Mouse (Mus musculus) ES-E14 (cell line): Measurements from ENCODE around the gene Fhit. TPM values are rescaled to one million over a fixed set of nuclear protein-coding genes. Genes with fewer than 3 reads are reported as not detected.

Source experiments
- DNase-seq: peaks from one replicate; pipeline ENCODE4 v3.0.0-alpha.2; 2013; ENCODE audit warnings: low read depth, low spot score
- H3K27ac ChIP-seq: 2 replicates; pipeline ENCODE4 v1.5.1; 2012; ENCODE audit warnings: low read depth, mild to moderate bottlenecking, low read length, moderate library complexity, mixed read lengths; ENCODE audit not compliant: poor library complexity, insufficient read depth, severe bottlenecking
- H3K36me3 ChIP-seq: 2 replicates; pipeline ENCODE4 v1.6.1; 2012; ENCODE audit warnings: mild to moderate bottlenecking, low read length, moderate library complexity, mixed read lengths; ENCODE audit not compliant: control insufficient read depth, poor library complexity, insufficient read depth, severe bottlenecking
- H3K4me1 ChIP-seq, 2 experiments: fragments of 150-350 bp in 1 of 2; sonication (generic) in 1 of 2; 2 replicates each; pipeline ENCODE4 v1.6.1; 2012; ENCODE audit warnings: low read length in 2 of 2, mild to moderate bottlenecking in 1 of 2, mixed read lengths in 1 of 2; ENCODE audit not compliant: control insufficient read depth in 2 of 2, insufficient read depth in 2 of 2, poor library complexity in 1 of 2
- H3K4me3 ChIP-seq, 2 experiments: fragments of 150-350 bp in 1 of 2; sonication (generic) in 1 of 2; 2 replicates each; pipeline ENCODE4 v1.5.1; 2012; ENCODE audit warnings: low read length in 2 of 2, low read depth in 1 of 2, mild to moderate bottlenecking in 1 of 2, mixed read lengths in 1 of 2; ENCODE audit not compliant: insufficient read depth in 1 of 2, poor library complexity in 1 of 2, severe bottlenecking in 1 of 2
- H3K9ac ChIP-seq: 2 replicates; pipeline ENCODE4 v1.6.1; 2012; ENCODE audit warnings: low read depth, mild to moderate bottlenecking, low read length, mixed read lengths; ENCODE audit not compliant: poor library complexity, insufficient read depth, severe bottlenecking
- H3K9me3 ChIP-seq: fragments of 150-350 bp; sonication (generic); 2 replicates; pipeline ENCODE4 v1.6.1; 2012; ENCODE audit warnings: low read depth, mild to moderate bottlenecking, low read length; ENCODE audit not compliant: control insufficient read depth, insufficient read depth
- CHD2 ChIP-seq: IDR thresholded peaks from 2 replicates; pipeline ENCODE4 v1.6.1; 2014; ENCODE audit warnings: mild to moderate bottlenecking, low read depth, low read length, inconsistent platforms
- HCFC1 ChIP-seq: IDR thresholded peaks from 2 replicates; pipeline ENCODE4 v1.6.1; 2012; ENCODE audit warnings: low read length, inconsistent platforms, borderline replicate concordance; ENCODE audit not compliant: insufficient read depth
- MAFK ChIP-seq: IDR thresholded peaks from 2 replicates; pipeline ENCODE4 v1.6.1; 2014; ENCODE audit warnings: mild to moderate bottlenecking, low read depth, low read length, inconsistent platforms; ENCODE audit not compliant: insufficient read depth
- ZC3H11A ChIP-seq: IDR thresholded peaks from 2 replicates; pipeline ENCODE4 v1.6.1; 2012; ENCODE audit warnings: low read depth, mild to moderate bottlenecking, inconsistent platforms, low read length, borderline replicate concordance
- ZNF384 ChIP-seq: IDR thresholded peaks from 2 replicates; pipeline ENCODE4 v1.6.1; 2012; ENCODE audit warnings: low read depth, low read length, inconsistent platforms
- in situ Hi-C, 2 experiments: fragments of 600-800 bp; cut with MboI; formaldehyde crosslinking; loops; one replicate each; pipeline ENCODE4 v1.15.1; 2025; ENCODE audit warnings: low sequenced_read_pairs in 2 of 2, inconsistent platforms in 1 of 2; ENCODE audit not compliant: unreplicated experiment in 2 of 2
- total RNA-seq: library from RNA; depleted of rRNA; stranded (reverse); fragments of 300-350 nt; gene quantifications from 2 replicates; pipeline ENCODE4 v1.2.3, GENCODE M21; 2012

Fhit gene
- total RNA-seq, 1 experiment = 1.0 TPM

DNA sequence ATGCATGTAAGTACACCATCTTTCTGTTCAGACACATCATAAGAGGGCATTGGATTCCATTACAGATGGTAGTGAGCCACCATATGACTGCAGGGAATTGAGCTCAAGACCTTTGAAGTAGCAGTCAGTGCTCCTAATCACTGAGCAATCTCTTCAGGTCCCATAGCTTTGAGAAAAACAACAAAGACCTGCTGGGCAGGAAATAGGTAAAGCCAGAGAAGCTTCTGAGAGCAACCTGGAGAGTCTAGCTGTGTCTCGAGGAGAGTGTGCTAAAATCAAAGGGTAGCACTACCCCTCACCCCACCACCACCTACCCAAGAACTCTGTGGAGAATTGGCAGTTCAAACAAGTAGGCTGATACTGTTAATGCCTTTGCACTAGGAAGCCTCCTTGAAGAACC lies 860.3 kb downstream of the Fhit start:
- Histone ChIP-seq H3K4me1 (no peaks in the 10 kb centered on the region), H3K27ac (no peak overlapping the region), H3K9me3 (no peaks in the 10 kb centered on the region), H3K4me3 (no peak overlapping the region), H3K9ac (no peak overlapping the region), H3K36me3 (no peaks in the 10 kb centered on the region)
- DNase-seq = no peak
- TF ChIP-seq ZC3H11A (no peak), CHD2 (no peak)
- in situ Hi-C loops = no loop called here

DNA sequence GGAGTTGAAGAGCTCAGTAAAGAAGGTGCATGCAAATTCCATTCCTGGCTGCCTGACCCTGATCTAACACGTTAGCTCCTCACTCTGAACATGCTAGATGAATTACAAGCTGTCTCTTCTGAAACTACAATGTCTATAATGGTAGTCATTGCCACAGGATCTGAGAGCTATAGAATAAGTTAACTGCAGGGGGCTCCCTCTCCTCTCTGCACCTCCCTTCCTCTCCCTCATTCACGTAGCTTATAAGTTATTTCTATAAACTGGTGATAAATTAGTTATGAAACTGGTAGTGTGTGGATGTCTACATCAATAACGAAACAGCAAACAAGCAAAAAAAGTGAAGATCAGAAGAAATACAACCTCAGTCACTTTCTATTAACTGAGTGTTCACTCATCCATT lies 860.9 kb downstream of the Fhit start:
- H3K27ac ChIP-seq = no peak overlapping the region
- no peaks in the 10 kb centered on the region for H3K36me3 ChIP-seq
- H3K4me3 ChIP-seq = no peak overlapping the region
- no peaks in the 10 kb centered on the region for H3K4me1 ChIP-seq
- TF ChIP-seq ZC3H11A = no peak
- TF ChIP-seq CHD2 = no peak
- no peak for TF ChIP-seq ZNF384
- no peak for TF ChIP-seq MAFK
- TF ChIP-seq HCFC1 = no peak
- no peaks in the 10 kb centered on the region for H3K9me3 ChIP-seq
- in situ Hi-C loops = no loop called here
- no peak overlapping the region for H3K9ac ChIP-seq
- no peak for DNase-seq

GRCm38 (mm10) chr14:10299030-10299429 lies 862.8 kb downstream of the Fhit start:
- in situ Hi-C loops = no loop called here
- Histone ChIP-seq H3K9me3 (no peaks in the 10 kb centered on the region), H3K36me3 (no peaks in the 10 kb centered on the region), H3K9ac (no peak overlapping the region), H3K4me3 (no peak overlapping the region), H3K4me1 (no peaks in the 10 kb centered on the region), H3K27ac (no peak overlapping the region)
- DNase-seq = no peak
- TF ChIP-seq ZNF384 (no peak), ZC3H11A (no peak), MAFK (no peak), HCFC1 (no peak), CHD2 (no peak)

GRCm38 (mm10) chr14:10289043-10289442 lies 872.8 kb downstream of the Fhit start:
- Histone ChIP-seq H3K4me3 (no peak overlapping the region), H3K36me3 (no peaks in the 10 kb centered on the region), H3K9ac (no peak overlapping the region), H3K27ac (no peak overlapping the region), H3K9me3 (no peaks in the 10 kb centered on the region), H3K4me1 (no peaks in the 10 kb centered on the region)
- no peak for TF ChIP-seq ZNF384
- TF ChIP-seq HCFC1 = no peak
- TF ChIP-seq MAFK = no peak
- TF ChIP-seq ZC3H11A = no peak
- TF ChIP-seq CHD2 = no peak
- in situ Hi-C loops = no loop called here
- no peak for DNase-seq

DNA sequence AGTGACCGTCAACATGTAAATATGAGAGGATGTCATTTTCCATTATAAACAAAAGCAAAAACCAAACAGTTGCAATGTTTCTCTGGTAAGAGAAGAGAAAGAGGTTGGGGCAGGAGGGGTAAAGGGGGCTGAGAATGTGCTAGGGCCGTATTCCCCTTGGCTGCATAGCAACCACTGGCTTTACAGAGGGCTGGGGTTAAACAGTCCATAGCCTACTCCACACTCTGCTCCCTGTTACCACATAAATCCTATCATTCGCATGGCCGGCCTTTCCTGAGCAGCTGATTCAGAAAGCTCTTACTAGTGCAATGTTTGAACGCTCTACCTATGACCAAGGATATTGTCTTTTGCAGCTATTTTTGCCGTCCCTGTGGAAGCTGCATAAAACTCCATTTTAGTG lies 875.8 kb downstream of the Fhit start:
- no peak overlapping the region for H3K9ac ChIP-seq
- no peak for DNase-seq
- in situ Hi-C loops = no loop called here

More for the DNA sequence above, 875.8 kb downstream of the Fhit start:
- Histone ChIP-seq H3K9me3 (no peaks in the 10 kb centered on the region), H3K36me3 (no peaks in the 10 kb centered on the region), H3K27ac (no peak overlapping the region), H3K4me3 (no peak overlapping the region), H3K4me1 (no peaks in the 10 kb centered on the region)
- no peak for TF ChIP-seq HCFC1
- no peak for TF ChIP-seq ZNF384
- TF ChIP-seq CHD2 = no peak
- TF ChIP-seq MAFK = no peak
- TF ChIP-seq ZC3H11A = no peak
